Mouse (Mus musculus) erythroblast, embryonic 14.5 days (primary cell): Measurements from ENCODE around the gene Prdm16.

Source experiments
- GATA1 ChIP-seq: IDR thresholded peaks from 2 replicates; pipeline ENCODE4 v1.6.1; 2012; ENCODE audit warnings: low read length, inconsistent platforms, mixed read lengths
- TAL1 ChIP-seq: IDR thresholded peaks from 3 replicates; pipeline ENCODE4 v1.6.1; 2012; ENCODE audit warnings: low read length, inconsistent platforms, mixed read lengths

DNA sequence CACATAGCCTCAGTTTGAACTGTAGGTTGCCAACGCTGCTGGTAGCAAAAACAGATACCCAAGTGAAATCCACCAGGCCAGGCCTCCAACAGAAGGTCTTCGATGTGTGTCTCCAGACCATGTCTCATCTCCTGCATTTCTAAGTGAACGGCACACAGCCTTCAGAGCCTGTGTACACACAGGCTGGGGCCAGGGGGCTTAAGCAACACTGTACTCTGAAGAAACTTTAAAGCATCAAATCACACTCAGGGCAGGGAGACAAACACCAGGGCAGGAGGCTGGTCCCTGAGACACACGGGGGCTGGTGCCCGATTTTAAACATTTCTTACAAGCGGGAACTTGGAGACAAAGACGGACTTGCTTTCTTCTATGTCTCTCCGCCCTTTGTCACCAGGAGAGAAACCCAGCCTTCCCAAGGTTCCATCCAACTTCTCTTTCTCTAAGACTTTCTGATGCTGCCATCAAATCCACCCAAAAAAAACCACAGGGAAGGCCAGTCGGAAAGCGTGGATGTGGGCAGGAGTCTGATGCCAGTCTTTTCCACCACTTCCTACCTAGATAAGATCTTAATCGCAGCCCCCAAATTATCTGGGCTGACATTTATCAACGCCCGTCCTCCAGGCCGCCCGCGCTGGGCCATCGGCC is 42.4 kb downstream of the Prdm16 start:
- TF ChIP-seq TAL1 (no peak), GATA1 (no peak)
